Mouse (Mus musculus): ENCODE results near the gene Ppp1r21. TPM values are rescaled to one million over a fixed set of nuclear protein-coding genes. Genes with fewer than 3 reads are reported as not detected.
A peak's percentile ranks its signal among the peaks of the same experiment; 100 is the strongest.

The Ppp1r21 gene
- polyA plus RNA-seq, 1 experiment from 2014 or later, result 24.0 TPM

- Histone ChIP-seq H3K9ac (ENCODE audit: low read length) (no peak overlapping the region), H3K4me3 (ENCODE audit: low read depth, low read length) (no peak overlapping the region), H3K27me3 (ENCODE audit: control insufficient read depth, insufficient read depth, low read length) (no peaks in the 10 kb centered on the region), H3K9me3 (ENCODE audit: control insufficient read depth, low read length) (no peaks in the 10 kb centered on the region), H3K27ac (ENCODE audit: low read depth, low read length) (peak overlapping the region; percentile 59; the same call in 1 of the 2 replicates), H3K4me2 (no peak overlapping the region), H3K4me1 (ENCODE audit: control insufficient read depth, insufficient read depth, low read length) (peaks cover 16% of the 10 kb centered on the region), H3K36me3 (ENCODE audit: control insufficient read depth, insufficient read depth, low read length) (no peaks in the 10 kb centered on the region)
- no peak for DNase-seq (ENCODE audit: low spot score, missing footprints)
- WGBS, result 74% methylated on average over 3 of the region's 3 CpGs
- ATAC-seq (ENCODE audit: low FRiP score), result no peak
Measured at GRCm38 (mm10) chr17:88630554-88630948, 100.6 kb downstream of the Ppp1r21 start.

- no peak overlapping the region for H3K9ac ChIP-seq (ENCODE audit: low read length)
- H3K27ac ChIP-seq (ENCODE audit: low read depth, low read length), result no peak overlapping the region
- no peak for ATAC-seq (ENCODE audit: low FRiP score)
- H3K9me3 ChIP-seq (ENCODE audit: control insufficient read depth, low read length), result no peaks in the 10 kb centered on the region
- H3K27me3 ChIP-seq (ENCODE audit: control insufficient read depth, insufficient read depth, low read length), result no peaks in the 10 kb centered on the region
- H3K4me1 ChIP-seq (ENCODE audit: control insufficient read depth, insufficient read depth, low read length), result peaks cover 12% of the 10 kb centered on the region
- no peak overlapping the region for H3K4me2 ChIP-seq
- no peak for DNase-seq (ENCODE audit: low spot score, missing footprints)
- 93% methylated on average over 3 of the region's 3 CpGs for WGBS
- H3K4me3 ChIP-seq (ENCODE audit: low read depth, low read length), result no peak overlapping the region
- H3K36me3 ChIP-seq (ENCODE audit: control insufficient read depth, insufficient read depth, low read length), result no peaks in the 10 kb centered on the region
Measured at GRCm38 (mm10) chr17:88632631-88633030, 102.7 kb downstream of the Ppp1r21 start.

GRCm38 (mm10) chr17:88636076-88636475 is 106.2 kb downstream of the Ppp1r21 start:
- H3K4me3 ChIP-seq (ENCODE audit: low read depth, low read length), result no peak overlapping the region
- no peaks in the 10 kb centered on the region for H3K36me3 ChIP-seq (ENCODE audit: control insufficient read depth, insufficient read depth, low read length)
- no peak overlapping the region for H3K9ac ChIP-seq (ENCODE audit: low read length)
- 90% methylated on average over 14 of the region's 14 CpGs for WGBS
- no peak overlapping the region for H3K27ac ChIP-seq (ENCODE audit: low read depth, low read length)
- H3K27me3 ChIP-seq (ENCODE audit: control insufficient read depth, insufficient read depth, low read length), result no peaks in the 10 kb centered on the region
- DNase-seq (ENCODE audit: low spot score, missing footprints) (peak; percentile 80), ATAC-seq (ENCODE audit: low FRiP score) (no peak)
- no peak overlapping the region for H3K4me2 ChIP-seq
- H3K4me1 ChIP-seq (ENCODE audit: control insufficient read depth, insufficient read depth, low read length), result 0 out of 2 replicates have a peak, but pooled peaks cover 2% of the 10 kb centered on the region
- no peaks in the 10 kb centered on the region for H3K9me3 ChIP-seq (ENCODE audit: control insufficient read depth, low read length)

- no peak overlapping the region for H3K9ac ChIP-seq (ENCODE audit: low read length)
- 0 out of 2 replicates have a peak, but pooled peaks cover 2% of the 10 kb centered on the region for H3K4me1 ChIP-seq (ENCODE audit: control insufficient read depth, insufficient read depth, low read length)
- no peaks in the 10 kb centered on the region for H3K27me3 ChIP-seq (ENCODE audit: control insufficient read depth, insufficient read depth, low read length)
- ATAC-seq (ENCODE audit: low FRiP score) (no peak), DNase-seq (ENCODE audit: low spot score, missing footprints) (peak; percentile 83)
- no peaks in the 10 kb centered on the region for H3K36me3 ChIP-seq (ENCODE audit: control insufficient read depth, insufficient read depth, low read length)
- WGBS, result 43% methylated on average over 12 of the region's 12 CpGs
- H3K4me2 ChIP-seq, result no peak overlapping the region
- no peak overlapping the region for H3K4me3 ChIP-seq (ENCODE audit: low read depth, low read length)
- no peaks in the 10 kb centered on the region for H3K9me3 ChIP-seq (ENCODE audit: control insufficient read depth, low read length)
- no peak overlapping the region for H3K27ac ChIP-seq (ENCODE audit: low read depth, low read length)
Measured at GRCm38 (mm10) chr17:88636587-88636986, 106.7 kb downstream of the Ppp1r21 start.

Other genes starting within 250 kb of the Ppp1r21 start
- 7.2 and 8.2 TPM in 2 replicates for gene Foxn2, start 89.4 kb upstream of the Ppp1r21 start, polyA plus RNA-seq (2014; fragmentation: Nextera tagmentation; extraction: Ambion mirVana)
- gene Ston1, start 67.6 kb downstream of the Ppp1r21 start, polyA plus RNA-seq (2014; fragmentation: Nextera tagmentation; extraction: Ambion mirVana), result 2.7 and 2.9 TPM in 2 replicates
- 0.33 TPM in 1 of 2 replicates, not detected in the other for gene Gtf2a1l, start 138.5 kb downstream of the Ppp1r21 start, polyA plus RNA-seq (2014; fragmentation: Nextera tagmentation; extraction: Ambion mirVana)

Measured in midbrain, embryonic 11.5 days (tissue).